Mouse (Mus musculus) heart, postnatal 10 days (tissue): Measurements from ENCODE around the gene Sos1. TPM values are rescaled to one million over a fixed set of nuclear protein-coding genes. Genes with fewer than 3 reads are reported as not detected.
"Not testable (repeated sequence)": the region's sequence is repeated elsewhere in the genome, so short reads cannot be mapped to it uniquely, and the experiment has no call there.

Source experiments
- DNase-seq, 2 experiments: peaks; one replicate each; pipeline ENCODE4 v3.0.0; 2021
- intact Hi-C: fragments of 180-260 bp; cut with DNase I; formaldehyde crosslinking; loops from one replicate; pipeline ENCODE4 v1.15.1; 2025
- total RNA-seq, 2 experiments: library from RNA; stranded (reverse); gene quantifications; 2 replicates each; pipeline ENCODE4 v1.2.3; 2021

Sos1 gene
- total RNA-seq, 2 experiments from 2014 or later = 16.2 to 17.9 TPM

- intact Hi-C loops = no loop called here
- DNase-seq = peak in 1 of 2 experiments; percentile 18
Observed at GRCm38 (mm10) chr17:80427966-80428365, 52.3 kb downstream of the Sos1 start.

GRCm38 (mm10) chr17:80426901-80427300, 53.4 kb downstream of the Sos1 start:
- DNase-seq = peak; percentile 41 to 45
- intact Hi-C loops = no loop called here

DNA sequence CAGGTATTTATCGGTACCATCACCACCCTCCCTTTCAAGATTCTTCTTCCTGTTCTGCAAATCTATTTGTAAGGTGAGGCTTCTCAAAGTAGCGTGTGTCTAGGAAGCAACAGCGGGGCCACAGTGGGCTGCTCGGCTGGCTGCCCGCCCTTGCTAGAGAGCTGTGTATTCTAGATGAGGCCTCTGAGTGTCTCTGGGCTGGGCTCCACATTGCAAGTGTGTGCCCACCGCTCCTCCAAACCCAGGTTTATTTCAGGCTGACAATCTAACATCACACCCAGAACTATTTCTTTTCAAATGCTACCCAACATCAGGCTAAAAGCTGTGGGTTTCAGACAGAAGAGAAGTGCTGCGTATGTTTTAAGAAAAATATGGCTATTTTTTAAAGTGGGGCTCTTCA, 54.1 kb downstream of the Sos1 start:
- DNase-seq = no peak
- intact Hi-C loops = no loop called here

GRCm38 (mm10) chr17:80420998-80421397, 59.3 kb downstream of the Sos1 start:
- DNase-seq = no peak
- intact Hi-C loops = no loop called here

- intact Hi-C loops = no loop called here
- no peak for DNase-seq
Observed at GRCm38 (mm10) chr17:80418572-80419210, 61.6 kb downstream of the Sos1 start.

GRCm38 (mm10) chr17:80411182-80411581, 69.1 kb downstream of the Sos1 start:
- intact Hi-C loops = loop anchor here (5.0 kb wide), 1 partner anchor 151 kb away; no protein-coding TSS in a partner anchor
- DNase-seq = no peak

GRCm38 (mm10) chr17:80398243-80398642, 82.0 kb downstream of the Sos1 start:
- DNase-seq = no peak
- intact Hi-C loops = no loop called here

DNA sequence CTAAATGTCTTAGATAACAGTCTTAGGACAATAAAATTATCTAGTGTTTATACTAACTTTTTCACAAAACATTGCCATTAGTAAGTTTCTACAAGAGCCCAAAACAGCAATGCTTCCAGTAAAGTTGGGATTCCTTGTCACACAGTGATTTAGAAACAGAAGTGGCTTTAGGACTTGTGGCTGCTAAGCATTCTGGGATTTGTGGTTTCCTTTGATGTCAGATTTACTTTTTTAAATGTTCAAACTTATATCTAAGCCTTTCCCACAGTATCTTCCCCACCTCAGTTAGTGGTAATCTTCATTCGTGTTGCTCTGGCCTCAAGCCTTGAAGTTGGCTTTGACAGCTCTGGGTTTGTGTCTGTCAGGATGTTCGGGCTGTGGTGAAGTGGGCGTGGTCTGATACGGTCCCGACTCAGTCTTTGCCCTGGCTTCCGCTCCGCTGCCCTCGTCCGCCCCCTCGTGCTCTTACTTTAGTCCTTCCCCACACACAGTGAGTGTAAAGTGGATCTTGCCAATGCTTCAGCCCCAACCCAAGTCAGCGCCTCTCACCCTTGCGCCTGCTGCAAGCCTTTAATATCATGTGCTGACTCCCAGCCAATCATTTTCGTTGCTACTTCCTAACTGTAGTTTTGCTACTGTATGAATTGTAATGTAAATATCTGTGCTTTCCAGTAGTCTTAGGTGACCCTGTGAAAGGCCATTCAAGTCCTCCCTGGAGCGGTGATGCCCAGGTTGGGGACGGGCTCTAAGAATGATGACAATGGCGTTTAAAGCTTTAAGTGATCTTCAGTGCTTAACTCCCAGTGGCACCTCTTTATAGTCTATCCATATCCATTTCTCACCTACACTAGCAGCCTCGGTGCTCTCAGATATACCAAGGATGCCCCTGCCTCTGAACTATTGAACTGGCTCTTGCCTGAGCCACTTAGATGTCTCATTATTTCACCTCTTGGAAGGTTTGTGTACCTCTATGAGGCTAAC, 88.5 kb downstream of the Sos1 start:
- intact Hi-C loops = loop anchor here (5.0 kb wide), 1 partner anchor 99 kb away; the partner anchor contains the start of genes Dhx57 and Morn2
- DNase-seq = peak; percentile 61 to 70

- intact Hi-C loops = loop anchor here (5.0 kb wide), 1 partner anchor 98 kb away; the partner anchor contains the start of genes Dhx57 and Morn2
- DNase-seq = no peak
Observed at GRCm38 (mm10) chr17:80390024-80390423, 90.2 kb downstream of the Sos1 start.

DNA sequence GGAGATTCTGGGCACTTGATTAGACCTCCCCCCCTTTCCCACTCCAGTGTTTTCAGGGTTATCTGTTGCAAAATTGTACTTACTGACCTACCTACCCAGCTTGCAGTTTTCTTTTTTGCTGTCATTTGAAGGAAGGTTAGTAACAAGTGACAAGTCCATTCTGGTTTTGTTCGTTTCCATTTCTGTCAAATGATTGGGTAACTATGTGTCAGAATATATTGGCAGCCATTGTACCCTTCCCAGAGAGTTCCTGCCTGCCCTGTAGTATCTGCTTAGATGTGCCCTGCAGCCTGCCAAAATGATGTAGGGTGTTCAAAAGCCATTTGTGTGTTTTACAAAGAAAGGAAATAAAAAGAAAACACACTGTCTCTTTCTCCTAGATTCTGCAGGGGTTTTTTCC, 94.6 kb downstream of the Sos1 start:
- intact Hi-C loops = no loop called here
- no peak for DNase-seq

DNA sequence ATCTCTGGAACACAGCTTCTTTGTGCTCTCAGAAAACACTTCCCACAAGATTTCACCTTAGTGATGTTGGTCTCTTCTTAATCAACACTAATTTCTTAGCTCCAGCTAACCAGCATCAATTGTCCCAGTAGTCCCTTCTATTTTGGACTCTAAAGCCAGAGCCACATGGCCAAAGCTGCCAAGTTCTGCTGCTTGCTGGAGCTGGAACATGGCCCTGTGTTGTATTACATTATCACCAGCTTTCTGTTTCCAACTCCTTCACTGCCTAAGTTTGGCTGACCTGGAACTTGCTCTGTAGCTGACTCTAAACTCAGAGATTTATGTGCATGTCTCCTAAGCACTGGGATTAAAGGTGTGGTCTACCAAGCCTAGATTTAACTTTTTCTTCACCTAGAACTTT, 101.9 kb downstream of the Sos1 start:
- DNase-seq = peak; percentile 37 to 49
- intact Hi-C loops = not testable (repeated sequence)

- intact Hi-C loops = no loop called here
- DNase-seq = no peak
Observed at GRCm38 (mm10) chr17:80373726-80374096, 106.5 kb downstream of the Sos1 start.

DNA sequence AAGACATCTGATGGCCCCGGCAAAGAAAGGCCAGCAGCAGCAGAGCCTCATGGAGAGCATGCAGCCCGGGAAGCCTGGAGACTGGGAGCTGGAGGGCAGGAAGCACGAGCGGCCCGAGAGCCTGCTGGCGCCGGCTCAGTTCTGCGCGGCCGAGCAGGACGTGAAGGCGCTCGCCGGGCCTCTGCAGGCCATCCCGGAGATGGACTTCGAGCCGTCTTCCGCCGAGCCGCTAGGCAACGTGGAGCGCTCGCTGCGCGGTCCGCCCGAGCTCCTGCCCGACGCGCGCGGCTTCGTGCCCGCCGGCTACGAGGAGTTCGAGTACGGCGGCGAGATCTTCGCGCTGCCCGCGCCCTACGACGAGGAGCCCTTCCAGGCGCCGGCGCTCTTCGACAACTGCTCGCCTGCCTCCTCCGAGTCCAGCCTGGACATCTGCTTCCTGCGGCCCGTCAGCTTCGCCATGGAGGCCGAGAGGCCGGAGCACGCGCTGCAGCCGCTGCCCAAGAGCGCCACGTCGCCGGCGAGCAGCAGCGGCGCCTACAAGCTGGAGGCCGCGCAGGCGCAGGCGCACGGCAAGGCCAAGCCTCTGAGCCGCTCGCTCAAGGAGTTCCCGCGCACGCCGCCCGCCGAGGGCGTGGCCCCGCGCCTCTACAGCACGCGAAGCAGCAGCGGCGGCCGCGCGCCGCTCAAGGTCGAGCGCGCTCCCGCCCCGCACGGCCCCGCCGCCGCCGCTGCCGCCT, 107.1 kb downstream of the Sos1 start, which contains the start of gene Gm10190:
Gm10190 (minus strand) TSS at position 553 of the 737 bp plus-strand sequence.
- intact Hi-C loops = no loop called here
- peak; percentile 86 to 93 for DNase-seq

GRCm38 (mm10) chr17:80368606-80369005, 111.6 kb downstream of the Sos1 start:
- intact Hi-C loops = loop anchor here (5.0 kb wide), 1 partner anchor 76 kb away; the partner anchor contains the start of genes Dhx57 and Morn2
- no peak for DNase-seq

- peak; percentile 13 to 33 for DNase-seq
- intact Hi-C loops = loop anchor here (5.0 kb wide), 1 partner anchor 75 kb away; the partner anchor contains the start of genes Dhx57 and Morn2
Observed at GRCm38 (mm10) chr17:80367276-80367675, 113.0 kb downstream of the Sos1 start.

GRCm38 (mm10) chr17:80360245-80360644, 120.0 kb downstream of the Sos1 start:
- intact Hi-C loops = no loop called here
- no peak for DNase-seq

GRCm38 (mm10) chr17:80347234-80347633, 133.0 kb downstream of the Sos1 start:
- intact Hi-C loops = no loop called here
- DNase-seq = no peak

DNA sequence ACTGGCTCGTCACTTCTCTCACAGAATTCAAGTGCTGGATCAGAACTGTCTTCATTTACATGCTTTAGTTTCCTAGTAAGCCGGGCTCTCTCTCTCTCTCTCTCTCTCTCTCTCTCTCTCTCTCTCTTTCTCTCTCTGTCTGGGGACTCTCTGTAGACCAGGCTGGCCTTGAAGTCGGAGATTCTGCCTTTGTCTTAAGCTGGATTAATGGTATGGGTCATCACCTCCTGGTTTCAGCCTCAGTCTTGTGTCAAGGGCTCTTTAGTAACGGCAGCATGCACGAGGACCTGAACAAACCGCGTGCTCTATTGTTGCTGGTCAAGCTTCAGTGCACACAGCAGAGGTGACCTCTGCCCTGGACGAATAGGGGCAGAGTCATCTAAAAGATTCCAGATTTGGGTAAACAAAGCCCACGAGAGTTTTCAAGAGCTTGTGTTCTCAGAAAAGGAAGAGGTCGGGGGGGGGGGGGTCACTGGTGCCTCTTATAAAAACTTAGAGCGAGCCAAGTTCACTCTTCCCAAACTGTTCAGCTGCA, 133.6 kb downstream of the Sos1 start:
- intact Hi-C loops = no loop called here
- no peak for DNase-seq

DNA sequence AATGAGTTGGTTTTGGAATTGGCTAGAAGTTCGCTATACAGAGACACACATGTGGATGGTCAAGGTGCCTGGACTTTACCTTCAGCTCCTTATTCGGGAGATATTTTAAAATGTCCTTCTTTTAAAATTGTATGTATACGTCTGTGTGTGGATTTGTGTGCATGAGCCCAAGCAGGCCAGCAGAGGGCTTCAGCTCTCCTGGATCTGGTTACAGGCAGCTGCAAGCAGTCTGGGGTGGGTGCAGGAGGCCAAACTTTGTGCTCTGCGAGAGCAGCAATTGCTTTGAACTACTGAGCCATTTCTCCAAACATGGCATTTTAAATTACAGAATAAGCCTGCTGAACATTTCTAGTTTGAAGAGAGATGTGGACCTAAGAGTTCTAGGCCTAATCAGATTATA, 135.0 kb downstream of the Sos1 start:
- intact Hi-C loops = no loop called here
- peak; percentile 8 to 9 for DNase-seq
